Mouse (Mus musculus) bone marrow, adult 2 months (tissue): ENCODE measurements around the gene Atxn1. TPM values are rescaled to one million over a fixed set of nuclear protein-coding genes. Genes with fewer than 3 reads are reported as not detected.

Experiments used
- H3K27ac ChIP-seq: fragments of 200-500 bp; 2 replicates; pipeline ENCODE4 v1.5.1; 2012; ENCODE audit warnings: low read depth, mild to moderate bottlenecking, control low read depth, inconsistent platforms, low read length; ENCODE audit not compliant: control insufficient read depth, poor library complexity, insufficient read depth
- H3K4me1 ChIP-seq: fragments of 200-500 bp; 2 replicates; pipeline ENCODE4 v1.6.1; 2011; ENCODE audit warnings: low read length; ENCODE audit not compliant: control insufficient read depth, insufficient read depth
- H3K4me3 ChIP-seq: fragments of 200-500 bp; replicated peaks from 2 replicates; pipeline ENCODE3; 2011; ENCODE audit warnings: mild to moderate bottlenecking, low read depth, low read length, control low read depth; ENCODE audit not compliant: control insufficient read depth
- CTCF ChIP-seq: fragments of 200-500 bp; IDR thresholded peaks from 2 replicates; pipeline ENCODE4 v1.5.1; 2011; ENCODE audit warnings: low read length, control low read depth; ENCODE audit not compliant: control insufficient read depth, insufficient read depth
- POLR2A ChIP-seq: fragments of 200-500 bp; IDR thresholded peaks from 2 replicates; pipeline ENCODE4 v1.6.1; 2011; ENCODE audit warnings: low read depth, mild to moderate bottlenecking, control low read depth, low read length, borderline replicate concordance; ENCODE audit not compliant: control insufficient read depth
- WGBS: fragments of 180-500 bp; shearing (Covaris S2); methylation state at CpG from one replicate; pipeline ENCODE4 v1.1.7; 2018; 5-methylcytosine and 5-hydroxymethylcytosine counted together
- polyA plus RNA-seq: library from polyadenylated mRNA; stranded (reverse); fragments of >200 nt; gene quantifications from 2 replicates; pipeline ENCODE4 v1.2.4, GENCODE M21; 2011; ENCODE audit warnings: low replicate concordance; ENCODE audit not compliant: missing spikeins, insufficient read depth, insufficient read length

The Atxn1 gene
- polyA plus RNA-seq, 1 experiment: 5.8 TPM

- Histone ChIP-seq H3K4me1 (peaks cover 2% of the 10 kb centered on the region; the same call in 1 of the 2 replicates), H3K4me3 (no peak overlapping the region), H3K27ac (no peak overlapping the region)
- TF ChIP-seq CTCF (no peak), POLR2A (no peak)
- 89% methylated on average over 6 of the region's 6 CpGs for WGBS
Observed at GRCm38 (mm10) chr13:45696009-45696408, 268.8 kb downstream of the Atxn1 start.

GRCm38 (mm10) chr13:45694921-45695437, 269.8 kb downstream of the Atxn1 start:
- H3K4me1 ChIP-seq: peaks cover 2% of the 10 kb centered on the region; the same call in 1 of the 2 replicates
- no peak overlapping the region for H3K4me3 ChIP-seq
- 78% methylated on average over 12 of the region's 12 CpGs for WGBS
- H3K27ac ChIP-seq: no peak overlapping the region
- TF ChIP-seq POLR2A (no peak), CTCF (no peak)

GRCm38 (mm10) chr13:45693953-45694352, 270.9 kb downstream of the Atxn1 start:
- no peak overlapping the region for H3K27ac ChIP-seq
- no peak for TF ChIP-seq CTCF
- TF ChIP-seq POLR2A: no peak
- peaks cover 2% of the 10 kb centered on the region; the same call in 1 of the 2 replicates for H3K4me1 ChIP-seq
- 72% methylated on average over 9 of the region's 9 CpGs for WGBS
- no peak overlapping the region for H3K4me3 ChIP-seq

GRCm38 (mm10) chr13:45693534-45693933, 271.3 kb downstream of the Atxn1 start:
- Histone ChIP-seq H3K27ac (no peak overlapping the region), H3K4me3 (no peak overlapping the region), H3K4me1 (peaks cover 2% of the 10 kb centered on the region; the same call in 1 of the 2 replicates)
- WGBS: 8% methylated on average over 11 of the region's 11 CpGs
- TF ChIP-seq CTCF: no peak
- no peak for TF ChIP-seq POLR2A

GRCm38 (mm10) chr13:45693126-45693525, 271.7 kb downstream of the Atxn1 start:
- Histone ChIP-seq H3K4me3 (no peak overlapping the region), H3K27ac (no peak overlapping the region), H3K4me1 (peaks cover 2% of the 10 kb centered on the region; the same call in 1 of the 2 replicates)
- TF ChIP-seq POLR2A: no peak
- no peak for TF ChIP-seq CTCF
- 21% methylated on average over 4 of the region's 4 CpGs for WGBS

- no peak for TF ChIP-seq POLR2A
- no peak for TF ChIP-seq CTCF
- no peak overlapping the region for H3K4me3 ChIP-seq
- no peak overlapping the region for H3K27ac ChIP-seq
- 56% methylated on average over 9 of the region's 9 CpGs for WGBS
- peaks cover 2% of the 10 kb centered on the region; the same call in 1 of the 2 replicates for H3K4me1 ChIP-seq
Observed at GRCm38 (mm10) chr13:45692440-45692839, 272.4 kb downstream of the Atxn1 start.

- TF ChIP-seq POLR2A: no peak
- TF ChIP-seq CTCF: no peak
- H3K4me1 ChIP-seq: peaks cover 2% of the 10 kb centered on the region; the same call in 1 of the 2 replicates
- 69% methylated on average over 1 of the region's 1 CpGs for WGBS
- H3K4me3 ChIP-seq: no peak overlapping the region
- H3K27ac ChIP-seq: no peak overlapping the region
Observed at GRCm38 (mm10) chr13:45690426-45690825, 274.4 kb downstream of the Atxn1 start.

- H3K27ac ChIP-seq: no peak overlapping the region
- 53% methylated on average over 2 of the region's 2 CpGs for WGBS
- no peak overlapping the region for H3K4me3 ChIP-seq
- H3K4me1 ChIP-seq: peaks cover 2% of the 10 kb centered on the region; the same call in 1 of the 2 replicates
- TF ChIP-seq CTCF: no peak
- TF ChIP-seq POLR2A: no peak
Observed at GRCm38 (mm10) chr13:45688864-45689263, 275.9 kb downstream of the Atxn1 start.

GRCm38 (mm10) chr13:45687581-45687980, 277.2 kb downstream of the Atxn1 start:
- Histone ChIP-seq H3K27ac (no peak overlapping the region), H3K4me3 (no peak overlapping the region), H3K4me1 (no peaks in the 10 kb centered on the region)
- TF ChIP-seq POLR2A (no peak), CTCF (no peak)
- WGBS: 82% methylated on average over 8 of the region's 8 CpGs
